Mouse (Mus musculus) cerebellum, adult 2 months (tissue): Measurements from ENCODE around the gene Gm10322. TPM values are rescaled to one million over a fixed set of nuclear protein-coding genes. Genes with fewer than 3 reads are reported as not detected.

Source experiments
- DNase-seq, 2 experiments: peaks; one replicate each; pipeline ENCODE4 v3.0.0; 2021
- H3K27ac ChIP-seq: fragments of 200-500 bp; 2 replicates; pipeline ENCODE4 v1.5.1; 2012; ENCODE audit warnings: low read length, control low read depth, inconsistent platforms; ENCODE audit not compliant: insufficient read depth
- H3K27me3 ChIP-seq: fragments of 200-500 bp; 2 replicates; pipeline ENCODE4 v1.6.1; 2012; ENCODE audit warnings: inconsistent platforms, mild to moderate bottlenecking, low read length, moderate library complexity; ENCODE audit not compliant: control insufficient read depth, insufficient read depth
- H3K4me1 ChIP-seq: fragments of 200-500 bp; 2 replicates; pipeline ENCODE4 v1.6.1; 2011; ENCODE audit warnings: low read length; ENCODE audit not compliant: control insufficient read depth, insufficient read depth
- H3K4me3 ChIP-seq: fragments of 200-500 bp; replicated peaks from 2 replicates; pipeline ENCODE3; 2011; ENCODE audit warnings: mild to moderate bottlenecking, low read depth, low read length, control low read depth; ENCODE audit not compliant: insufficient read depth
- CTCF ChIP-seq: fragments of 200-500 bp; IDR thresholded peaks from 2 replicates; pipeline ENCODE4 v1.5.1; 2011; ENCODE audit warnings: low read depth, mild to moderate bottlenecking, control low read depth, low read length, moderate library complexity, borderline replicate concordance; ENCODE audit not compliant: insufficient read depth
- POLR2A ChIP-seq: fragments of 200-500 bp; IDR thresholded peaks from 2 replicates; pipeline ENCODE4 v1.6.1; 2011; ENCODE audit warnings: low read length, control low read depth, borderline replicate concordance; ENCODE audit not compliant: insufficient read depth
- WGBS: fragments of 180-500 bp; shearing (Covaris S2); methylation state at CpG from one replicate; pipeline ENCODE4 v1.1.7; 2018; 5-methylcytosine and 5-hydroxymethylcytosine counted together
- polyA plus RNA-seq: library from polyadenylated mRNA; depleted of rRNA; stranded (reverse); fragments of >200 nt; gene quantifications from 2 replicates; pipeline ENCODE4 v1.2.3, GENCODE M21; 2012; rRNA removed

The Gm10322 gene
- polyA plus RNA-seq, 1 experiment, result not detected

DNA sequence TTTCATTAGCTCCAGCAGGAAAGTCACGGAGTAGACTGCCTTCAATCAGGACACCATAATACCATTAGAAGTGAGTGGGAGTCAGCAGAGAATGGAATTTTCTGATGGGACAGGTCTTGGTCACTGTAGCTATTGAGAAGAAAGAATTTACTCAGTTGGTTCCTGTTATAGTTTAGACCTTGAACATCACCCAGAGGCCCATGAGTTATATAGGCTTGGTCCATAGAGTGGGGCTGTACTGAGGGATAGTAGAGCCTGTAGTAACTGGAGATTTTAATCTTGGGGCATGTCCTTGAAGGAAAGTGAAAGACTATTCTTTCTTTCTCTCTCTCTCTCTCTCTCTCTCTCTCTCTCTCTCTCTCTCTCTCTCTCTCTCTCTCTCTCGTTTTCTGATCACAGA is 28.8 kb downstream of the Gm10322 start:
- WGBS, result 84% methylated on average over 2 of the region's 2 CpGs
- H3K27ac ChIP-seq, result no peak overlapping the region
- TF ChIP-seq CTCF (no peak), POLR2A (no peak)
- no peaks in the 10 kb centered on the region for H3K27me3 ChIP-seq
- H3K4me1 ChIP-seq, result peaks cover 8% of the 10 kb centered on the region; the same call in 1 of the 2 replicates
- H3K4me3 ChIP-seq, result no peak overlapping the region
- DNase-seq, result no peak

DNA sequence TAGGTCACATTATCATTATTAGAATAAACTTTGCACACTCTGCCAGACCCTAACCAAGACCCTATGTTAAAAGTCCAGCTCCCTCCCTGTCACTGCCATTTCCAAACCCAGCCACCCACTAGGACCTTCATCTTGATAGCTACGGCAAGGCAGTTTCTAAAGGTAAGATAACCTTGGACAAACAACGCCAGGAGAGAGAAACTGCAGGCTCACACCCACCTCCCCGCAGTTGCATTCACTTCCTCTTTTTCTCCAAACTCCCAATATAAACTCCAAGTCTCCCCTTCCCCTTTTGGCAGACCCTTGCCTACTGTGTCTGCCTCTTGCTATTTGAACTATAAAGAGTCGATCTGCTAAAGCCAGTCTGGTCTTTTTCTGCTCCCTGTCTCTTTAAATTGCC is 29.3 kb downstream of the Gm10322 start:
- no peak for DNase-seq
- no peaks in the 10 kb centered on the region for H3K27me3 ChIP-seq
- peaks cover 8% of the 10 kb centered on the region; the same call in 1 of the 2 replicates for H3K4me1 ChIP-seq
- 93% methylated on average over 4 of the region's 4 CpGs for WGBS
- no peak overlapping the region for H3K27ac ChIP-seq
- no peak for TF ChIP-seq POLR2A
- no peak for TF ChIP-seq CTCF
- no peak overlapping the region for H3K4me3 ChIP-seq

DNA sequence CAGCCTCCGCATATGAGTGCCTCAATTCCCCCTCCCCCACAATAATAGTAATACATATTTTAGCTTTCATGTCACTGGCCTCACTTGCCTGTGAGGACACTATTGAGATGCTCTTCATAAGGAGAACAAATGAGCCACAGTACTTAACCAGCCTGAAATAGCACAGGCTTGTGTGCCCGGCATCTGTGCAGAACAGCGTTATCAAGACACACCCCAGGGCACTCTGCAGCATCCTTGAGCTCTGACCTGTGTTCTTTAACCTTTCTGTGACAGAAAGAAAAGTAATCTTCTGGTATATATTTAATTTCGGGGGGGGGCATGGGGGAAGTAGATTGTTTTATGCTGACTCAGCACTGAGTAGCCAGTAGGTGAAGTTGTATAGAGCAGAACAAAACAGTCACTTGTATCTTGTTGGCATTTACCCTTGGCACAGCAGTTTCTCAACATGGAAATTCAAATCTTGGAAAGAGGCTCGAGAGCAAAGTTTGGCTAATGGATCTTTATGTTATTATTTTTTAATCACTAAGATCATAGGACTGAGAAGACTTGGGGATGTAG is 31.0 kb downstream of the Gm10322 start:
- Histone ChIP-seq H3K27me3 (no peaks in the 10 kb centered on the region), H3K4me3 (no peak overlapping the region), H3K4me1 (peaks cover 8% of the 10 kb centered on the region; the same call in 1 of the 2 replicates), H3K27ac (no peak overlapping the region)
- 86% methylated on average over 5 of the region's 5 CpGs for WGBS
- no peak for DNase-seq
- no peak for TF ChIP-seq CTCF
- no peak for TF ChIP-seq POLR2A

- DNase-seq, result no peak
- no peak overlapping the region for H3K4me3 ChIP-seq
- H3K4me1 ChIP-seq, result no peaks in the 10 kb centered on the region
- no peaks in the 10 kb centered on the region for H3K27me3 ChIP-seq
- H3K27ac ChIP-seq, result no peak overlapping the region
- 89% methylated on average over 13 of the region's 13 CpGs for WGBS
- no peak for TF ChIP-seq POLR2A
- TF ChIP-seq CTCF, result no peak
Measured at GRCm38 (mm10) chr10:59656799-59657198, 40.9 kb downstream of the Gm10322 start.

- H3K27ac ChIP-seq, result no peak overlapping the region
- no peak for DNase-seq
- no peak for TF ChIP-seq CTCF
- TF ChIP-seq POLR2A, result no peak
- H3K4me1 ChIP-seq, result peaks cover 10% of the 10 kb centered on the region; the same call in 1 of the 2 replicates
- H3K27me3 ChIP-seq, result no peaks in the 10 kb centered on the region
- H3K4me3 ChIP-seq, result no peak overlapping the region
- 61% methylated on average over 2 of the region's 2 CpGs for WGBS
Measured at GRCm38 (mm10) chr10:59664765-59665164, 48.9 kb downstream of the Gm10322 start.

- H3K27ac ChIP-seq, result no peak overlapping the region
- peak; percentile 13 to 41 for DNase-seq
- WGBS, result 59% methylated on average over 13 of the region's 13 CpGs
- TF ChIP-seq POLR2A, result no peak
- no peak for TF ChIP-seq CTCF
- H3K4me1 ChIP-seq, result peaks cover 10% of the 10 kb centered on the region; the same call in 1 of the 2 replicates
- no peak overlapping the region for H3K4me3 ChIP-seq
- no peaks in the 10 kb centered on the region for H3K27me3 ChIP-seq
Measured at GRCm38 (mm10) chr10:59665503-59666291, 49.8 kb downstream of the Gm10322 start.

Other genes starting within 250 kb of the Gm10322 start
- 12.1 and 15.9 TPM in 2 replicates for gene Gm10273, start 220.4 kb upstream of the Gm10322 start, polyA plus RNA-seq
- not detected in 2 replicates for gene Pla2g12b, start 212.4 kb upstream of the Gm10322 start, polyA plus RNA-seq
- 0.13 and 0.14 TPM in 2 replicates for gene Oit3, start 174.3 kb upstream of the Gm10322 start, polyA plus RNA-seq
- gene Mcu, start 629 bp downstream of the Gm10322 start, polyA plus RNA-seq, result 32.4 and 34.1 TPM in 2 replicates
- 166 and 174 TPM in 2 replicates for gene Micu1, start 86.4 kb downstream of the Gm10322 start, polyA plus RNA-seq